Mouse (Mus musculus) layer of hippocampus, postnatal 25 days (tissue): Measurements from ENCODE around the gene Prl2c2. TPM values are rescaled to one million over a fixed set of nuclear protein-coding genes. Genes with fewer than 3 reads are reported as not detected.
"Not testable (repeated sequence)": the region's sequence is repeated elsewhere in the genome, so short reads cannot be mapped to it uniquely, and the experiment has no call there.

ENCODE experiments used
- DNase-seq, 2 experiments: peaks; one replicate each; pipeline ENCODE4 v3.0.0; 2022; ENCODE audit warnings: mixed read lengths in 2 of 2, low spot score in 1 of 2; ENCODE audit errors: extremely low spot score in 1 of 2
- total RNA-seq, 2 experiments: library from RNA; stranded (reverse); gene quantifications; 2 replicates each; pipeline ENCODE4 v1.2.3; 2021

The Prl2c2 gene
- not detected for total RNA-seq

- DNase-seq: not testable (repeated sequence)
Observed at GRCm38 (mm10) chr13:13005283-13005682, at the start of gene Prl2c2. Prl2c2 (minus strand) TSS chr13:13005383.

- DNase-seq: not testable (repeated sequence)
Observed at GRCm38 (mm10) chr13:13025872-13026271, 20.7 kb upstream of the Prl2c2 start.

GRCm38 (mm10) chr13:13013993-13014549, 8.9 kb upstream of the Prl2c2 start:
- DNase-seq: not testable (repeated sequence)

Other genes with a start within 250 kb of the Prl2c2 start
- gene Prl2c3, start 205.3 kb downstream of the Prl2c2 start, total RNA-seq: not detected
- not detected for gene Prl2c5, start 177.3 kb upstream of the Prl2c2 start, total RNA-seq